Mouse (Mus musculus) thymus, adult 2 months (tissue): ENCODE measurements around the gene Pkib.

ENCODE experiments used
- CTCF ChIP-seq: fragments of 200-500 bp; IDR thresholded peaks from 2 replicates; pipeline ENCODE4 v1.5.1; 2012; ENCODE audit warnings: mild to moderate bottlenecking, control low read depth, low read length, moderate library complexity, borderline replicate concordance; ENCODE audit not compliant: control insufficient read depth, poor library complexity, insufficient read depth; ENCODE audit errors: extremely low read depth
- POLR2A ChIP-seq: fragments of 200-500 bp; IDR thresholded peaks from 2 replicates; pipeline ENCODE4 v1.6.1; 2012; ENCODE audit warnings: mild to moderate bottlenecking, low read length, control low read depth, moderate library complexity; ENCODE audit not compliant: control insufficient read depth, poor library complexity, insufficient read depth; ENCODE audit errors: extremely low read depth

DNA sequence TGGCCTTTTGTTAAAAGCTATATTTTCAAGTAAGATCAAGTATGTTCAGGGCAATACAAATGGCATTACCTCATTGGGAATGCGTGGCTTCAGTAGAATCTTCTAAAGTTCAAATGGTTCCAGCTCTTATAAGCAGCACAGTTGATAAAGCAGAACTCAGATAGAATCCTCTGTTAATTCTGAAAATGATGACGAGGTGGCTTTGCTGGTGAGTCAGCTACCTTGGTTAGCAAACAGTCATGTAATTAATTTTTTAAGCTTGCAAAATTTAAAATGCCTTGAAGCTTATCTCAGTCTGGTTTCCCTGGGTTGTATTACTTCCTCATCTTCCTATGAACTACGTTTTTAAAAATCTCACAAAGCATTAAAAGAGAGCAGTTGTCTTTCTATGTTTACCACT lies 90.6 kb downstream of the Pkib start:
- TF ChIP-seq CTCF: no peak
- TF ChIP-seq POLR2A: no peak
